ENCODE assay signal across 7 mouse cellular contexts in genomic region chrX:50591477-50591876, GRCm38 (mm10).
DNase-seq lines count a peak whose midpoint lies in the region; ATAC-seq and TF ChIP-seq lines count a peak whose summit lies in the region.

No protein-coding gene starts in this region.

- H3K9me3 ChIP-seq in embryonic facial prominence, embryonic 10.5 days: no peaks in the 10 kb centered on the region
- no peaks in the 10 kb centered on the region for H3K9me3 ChIP-seq in liver, embryonic 16.5 days (replicated peaks; ENCODE audit: control insufficient read depth, low read length)

- peak; percentile 52 for DNase-seq in kidney, adult 11 months
- no peak for DNase-seq in kidney, postnatal 14 days
- DNase-seq in Patski (ENCODE audit: low read depth, low spot score): no peak
- peak; percentile 26 for DNase-seq in embryonic facial prominence, embryonic 10.5 days (ENCODE audit: low spot score)
- no peak for DNase-seq in urinary bladder, postnatal 14 days (ENCODE audit: low spot score)
- no peak for DNase-seq in thymus, postnatal 25 days

- 72% methylated on average over 4 of the region's 4 CpGs for WGBS in embryonic facial prominence, embryonic 10.5 days
- 60% methylated on average over 4 of the region's 4 CpGs for WGBS in liver, embryonic 16.5 days (ENCODE audit: insufficient replicate concordance)

- no peak overlapping the region for H3K27ac ChIP-seq in embryonic facial prominence, embryonic 10.5 days (replicated peaks)
- H3K27ac ChIP-seq in liver, embryonic 16.5 days (ENCODE audit: low read length): no peak overlapping the region

- peak; percentile 72 for ATAC-seq in Patski
- ATAC-seq in liver, embryonic 16.5 days (ENCODE audit: low read depth): no peak

- in situ Hi-C loops in Patski (cut with MboI; ENCODE audit: low pct_unique_long_range_greater_than_20kb): no loop called here

- no peaks in the 10 kb centered on the region for H3K4me1 ChIP-seq in embryonic facial prominence, embryonic 10.5 days
- H3K4me1 ChIP-seq in liver, embryonic 16.5 days (ENCODE audit: control insufficient read depth, low read depth, low read length): no peaks in the 10 kb centered on the region

- TF ChIP-seq CTCF in Patski (IDR thresholded peaks at IDR 0.05): peak; percentile 64

- peaks cover 50% of the 10 kb centered on the region for H3K36me3 ChIP-seq in embryonic facial prominence, embryonic 10.5 days (replicated peaks)
- no peaks in the 10 kb centered on the region for H3K36me3 ChIP-seq in liver, embryonic 16.5 days (ENCODE audit: control insufficient read depth, insufficient read depth)

- H3K9ac ChIP-seq in liver, embryonic 16.5 days (ENCODE audit: low read depth, low read length): no peak overlapping the region

- CTCF ChIA-PET in Patski (lab: Charles Lee): interaction anchor here (0.8 to 2.0 kb wide), 6 partner anchors 15 to 41 kb away, joined by 3 to 6 read pairs (median 3); no protein-coding TSS in a partner anchor

- no peaks in the 10 kb centered on the region for H3K27me3 ChIP-seq in Patski
- no peaks in the 10 kb centered on the region for H3K27me3 ChIP-seq in embryonic facial prominence, embryonic 10.5 days (replicated peaks; ENCODE audit: low read depth, poor library complexity, severe bottlenecking)
- no peaks in the 10 kb centered on the region for H3K27me3 ChIP-seq in liver, embryonic 16.5 days (ENCODE audit: control insufficient read depth, insufficient read depth, low read depth, low read length)

- peak overlapping the region; percentile 36; the same call in 1 of the 2 replicates for H3K4me2 ChIP-seq in liver, embryonic 16.5 days (ENCODE audit: low read depth, low read length)

- POLR2A ChIA-PET in Patski (lab: Charles Lee): interaction anchor here (0.6 kb wide), 1 partner anchor 1967 kb away, joined by 3 read pairs; no protein-coding TSS in a partner anchor

- no peak overlapping the region for H3K4me3 ChIP-seq in embryonic facial prominence, embryonic 10.5 days
- H3K4me3 ChIP-seq in liver, embryonic 16.5 days (ENCODE audit: low read depth, low read length): no peak overlapping the region

Comparison
In these comparisons a context has a peak if more than half of its experiments do, and no peak if none do; other contexts are left out.
1. DNase-seq: peak in kidney, adult 11 months (single experiment) and embryonic facial prominence, embryonic 10.5 days (single experiment); none in kidney, postnatal 14 days (single experiment), Patski (single experiment), urinary bladder, postnatal 14 days (single experiment) and thymus, postnatal 25 days (single experiment).